Mouse (Mus musculus) hindbrain, embryonic 10.5 days (tissue): Measurements from ENCODE around the gene Timp3. TPM values are rescaled to one million over a fixed set of nuclear protein-coding genes. Genes with fewer than 3 reads are reported as not detected.
A peak's percentile ranks its signal among the peaks of the same experiment; 100 is the strongest.

Experiments used
- DNase-seq: peaks from one replicate; pipeline ENCODE4 v3.0.0-alpha.2; 2017; ENCODE audit warnings: low spot score
- H3K27ac ChIP-seq: fragments of 300-500 bp; sonication (generic); 2 replicates; pipeline ENCODE4 v1.5.1; 2016; ENCODE audit warnings: mild to moderate bottlenecking, moderate library complexity
- H3K27me3 ChIP-seq: fragments of 300-500 bp; sonication (generic); 2 replicates; pipeline ENCODE4 v1.6.1; 2016; ENCODE audit warnings: mild to moderate bottlenecking; ENCODE audit not compliant: poor library complexity, insufficient read depth, severe bottlenecking
- H3K36me3 ChIP-seq: fragments of 300-500 bp; sonication (generic); 2 replicates; pipeline ENCODE4 v1.6.1; 2016; ENCODE audit warnings: mild to moderate bottlenecking, moderate library complexity
- H3K4me1 ChIP-seq: fragments of 300-500 bp; sonication (generic); replicated peaks from 2 replicates; pipeline ENCODE4 v1.6.1; 2016; ENCODE audit warnings: mild to moderate bottlenecking
- H3K4me3 ChIP-seq: fragments of 300-500 bp; sonication (generic); 2 replicates; pipeline ENCODE4 v1.5.1; 2016; ENCODE audit warnings: mild to moderate bottlenecking, moderate library complexity
- H3K9me3 ChIP-seq: fragments of 300-500 bp; sonication (generic); 2 replicates; pipeline ENCODE4 v1.6.1; 2016; ENCODE audit warnings: mild to moderate bottlenecking, moderate library complexity
- WGBS: fragments of 180-500 bp; shearing (Covaris S2); methylation state at CpG from one replicate; pipeline ENCODE4 v1.1.7; 2016; 5-methylcytosine and 5-hydroxymethylcytosine counted together
- polyA plus RNA-seq: library from polyadenylated mRNA; unstranded; fragments of >200 nt; fragmentation: Nextera tagmentation; extraction: Ambion mirVana; gene quantifications from 2 replicates; pipeline ENCODE4 v1.2.1, GENCODE M21; 2016

The Timp3 gene
- polyA plus RNA-seq, 1 experiment from 2014 or later: 24.8 TPM

DNA sequence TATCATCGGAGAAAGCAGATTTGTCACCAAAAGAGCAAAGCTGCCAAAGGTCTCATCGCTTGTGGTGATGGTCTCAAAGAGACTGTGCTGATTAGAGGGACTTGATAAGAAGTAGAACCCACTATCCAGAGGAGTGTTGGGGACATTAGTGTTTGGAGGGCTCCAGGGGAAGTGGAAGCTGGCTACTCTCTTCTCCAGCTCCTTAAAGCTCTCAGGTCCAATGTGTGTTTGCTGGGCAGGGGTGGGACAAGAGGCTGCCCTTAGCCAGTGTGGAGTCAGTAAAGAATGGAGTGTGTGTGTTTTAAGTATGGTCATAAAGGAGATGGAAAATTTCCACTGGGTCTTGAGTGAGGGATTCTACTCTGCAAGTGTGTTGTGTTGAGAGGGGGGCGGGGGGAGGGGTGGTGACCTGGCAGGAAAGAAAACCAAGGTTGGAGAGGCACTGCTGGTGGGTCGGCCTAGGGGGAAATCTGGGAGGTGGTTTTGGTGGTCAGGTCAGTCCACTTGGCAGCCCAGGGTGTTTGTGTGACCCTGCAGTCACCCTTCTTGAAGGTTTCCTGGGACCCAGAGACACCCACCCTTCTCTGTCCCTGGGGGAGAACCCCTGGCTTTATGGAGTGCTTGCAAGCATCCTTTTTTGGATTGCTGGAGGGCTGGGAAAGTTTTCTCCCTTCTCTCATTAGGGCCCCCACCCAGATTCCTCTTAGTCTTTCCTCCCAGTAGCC, 1.6 kb downstream of the Timp3 start:
- 24% methylated on average over 4 of the region's 4 CpGs for WGBS
- Histone ChIP-seq H3K36me3 (0 out of 2 replicates have a peak, but pooled peaks cover under 1% of the 10 kb centered on the region), H3K27me3 (peaks cover 47% of the 10 kb centered on the region), H3K27ac (peak overlapping the region; percentile 82), H3K9me3 (no peaks in the 10 kb centered on the region), H3K4me1 (peaks cover 52% of the 10 kb centered on the region), H3K4me3 (peak overlapping the region; percentile 71)
- no peak for DNase-seq

DNA sequence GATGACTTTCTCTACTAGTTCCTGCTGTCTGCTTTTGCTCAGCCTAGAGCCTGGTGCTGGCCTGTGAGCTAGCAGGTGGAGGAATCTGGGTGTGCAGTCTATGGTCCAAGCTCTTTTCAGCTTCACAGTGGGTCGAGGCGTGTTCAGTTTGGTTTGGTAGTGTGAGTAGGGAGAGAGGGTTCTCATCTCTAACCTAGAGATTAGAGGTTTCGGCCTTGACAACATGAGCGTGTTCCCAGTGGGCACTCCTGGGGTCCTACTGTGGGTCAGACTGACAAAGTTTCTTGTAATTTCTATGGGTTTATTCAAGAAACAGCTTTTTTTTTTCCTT, 2.1 kb downstream of the Timp3 start:
- Histone ChIP-seq H3K4me1 (peaks cover 52% of the 10 kb centered on the region), H3K9me3 (no peaks in the 10 kb centered on the region), H3K27me3 (peaks cover 42% of the 10 kb centered on the region), H3K27ac (peak overlapping the region; percentile 82; the same call in 1 of the 2 replicates), H3K4me3 (peak overlapping the region; percentile 71), H3K36me3 (0 out of 2 replicates have a peak, but pooled peaks cover 5% of the 10 kb centered on the region)
- no peak for DNase-seq
- 70% methylated on average over 4 of the region's 4 CpGs for WGBS

DNA sequence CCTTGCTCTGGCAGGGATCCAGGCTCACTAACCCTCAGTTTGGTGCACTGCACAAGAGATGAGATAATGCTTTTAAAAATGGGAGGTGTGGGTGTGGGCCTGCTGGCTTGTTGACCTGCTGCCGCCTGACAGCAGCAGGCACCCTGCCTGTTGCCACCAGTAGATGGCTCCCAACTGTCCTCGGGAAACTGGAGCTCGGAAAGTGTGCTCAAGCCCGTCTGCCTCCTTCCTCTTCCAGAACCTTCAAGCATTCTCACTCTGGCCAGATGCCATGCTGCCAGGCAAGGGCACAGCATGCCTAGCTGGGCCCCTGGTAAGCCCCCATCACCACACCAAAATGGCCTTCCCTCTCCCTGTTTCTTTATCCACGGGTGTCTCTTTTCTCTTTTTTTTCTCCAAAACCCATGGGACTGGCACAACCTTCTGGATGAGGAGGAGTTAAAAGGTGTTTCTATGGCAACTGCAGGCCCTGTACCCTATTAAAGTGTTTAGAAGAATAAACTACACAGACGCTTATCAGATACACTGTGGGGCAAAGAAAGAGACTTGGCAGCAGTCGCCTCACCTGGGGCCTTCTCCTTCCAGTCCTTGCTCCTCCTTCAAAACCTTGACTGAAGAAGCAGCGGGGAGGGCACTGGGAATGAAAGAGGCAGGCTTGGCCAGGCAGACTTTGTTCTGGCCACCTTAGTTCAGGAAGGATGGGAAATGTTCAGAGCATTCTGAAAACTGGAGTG, 2.8 kb downstream of the Timp3 start:
- Histone ChIP-seq H3K27me3 (peaks cover 36% of the 10 kb centered on the region), H3K4me3 (peak overlapping the region; percentile 71), H3K27ac (no peak overlapping the region), H3K9me3 (no peaks in the 10 kb centered on the region), H3K4me1 (peaks cover 52% of the 10 kb centered on the region), H3K36me3 (peaks cover 12% of the 10 kb centered on the region; the same call in 1 of the 2 replicates)
- DNase-seq: peak; percentile 63
- WGBS: 26% methylated on average over 8 of the region's 8 CpGs

DNA sequence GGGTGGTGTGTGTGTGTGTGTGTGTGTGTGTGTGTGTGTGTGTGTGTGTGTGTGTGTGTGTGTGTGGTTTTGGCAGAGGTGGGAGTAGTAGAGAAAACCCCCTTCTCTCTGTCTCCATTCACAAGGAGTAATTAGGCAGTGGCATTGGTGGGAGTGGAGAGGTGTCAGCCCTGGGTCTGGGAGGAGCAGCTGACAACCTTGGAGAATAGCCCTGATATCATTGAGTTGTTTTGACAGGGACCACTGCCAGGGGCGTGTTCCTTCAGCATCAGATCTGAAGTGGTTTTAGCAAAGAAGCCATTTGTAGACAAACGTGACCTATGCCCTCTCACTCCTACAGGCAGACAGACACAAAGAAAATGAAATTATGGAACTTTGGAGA, 3.3 kb downstream of the Timp3 start:
- WGBS: 52% methylated on average over 2 of the region's 2 CpGs
- H3K36me3 ChIP-seq: peaks cover 13% of the 10 kb centered on the region; the same call in 1 of the 2 replicates
- no peak overlapping the region for H3K4me3 ChIP-seq
- H3K27ac ChIP-seq: no peak overlapping the region
- DNase-seq: no peak
- H3K4me1 ChIP-seq: peaks cover 52% of the 10 kb centered on the region
- H3K27me3 ChIP-seq: peaks cover 30% of the 10 kb centered on the region
- no peaks in the 10 kb centered on the region for H3K9me3 ChIP-seq

DNA sequence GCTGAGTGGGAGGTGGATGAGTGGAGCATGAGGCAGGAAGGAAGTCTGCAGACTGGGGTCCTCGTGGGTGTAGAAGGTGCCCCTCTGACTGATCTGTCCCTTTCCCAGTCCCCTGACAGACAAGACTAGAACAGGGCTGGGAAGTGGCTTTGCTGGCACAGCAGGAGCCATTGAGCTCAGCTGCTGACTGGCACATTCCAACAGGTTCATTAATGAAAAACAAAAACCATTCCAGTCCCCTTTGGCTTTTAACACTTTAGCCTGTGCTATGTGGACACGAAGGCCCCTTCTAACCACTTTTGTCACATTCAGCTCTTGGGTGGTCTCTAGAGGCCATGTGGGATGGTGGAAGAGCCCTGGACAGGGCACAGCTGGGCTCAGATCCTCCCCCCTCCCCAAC, 4.4 kb downstream of the Timp3 start:
- peaks cover 19% of the 10 kb centered on the region for H3K27me3 ChIP-seq
- no peaks in the 10 kb centered on the region for H3K9me3 ChIP-seq
- no peak for DNase-seq
- peaks cover 13% of the 10 kb centered on the region; the same call in 1 of the 2 replicates for H3K36me3 ChIP-seq
- peaks cover 52% of the 10 kb centered on the region for H3K4me1 ChIP-seq
- no peak overlapping the region for H3K4me3 ChIP-seq
- 0% methylated on average over 2 of the region's 2 CpGs for WGBS
- H3K27ac ChIP-seq: no peak overlapping the region

DNA sequence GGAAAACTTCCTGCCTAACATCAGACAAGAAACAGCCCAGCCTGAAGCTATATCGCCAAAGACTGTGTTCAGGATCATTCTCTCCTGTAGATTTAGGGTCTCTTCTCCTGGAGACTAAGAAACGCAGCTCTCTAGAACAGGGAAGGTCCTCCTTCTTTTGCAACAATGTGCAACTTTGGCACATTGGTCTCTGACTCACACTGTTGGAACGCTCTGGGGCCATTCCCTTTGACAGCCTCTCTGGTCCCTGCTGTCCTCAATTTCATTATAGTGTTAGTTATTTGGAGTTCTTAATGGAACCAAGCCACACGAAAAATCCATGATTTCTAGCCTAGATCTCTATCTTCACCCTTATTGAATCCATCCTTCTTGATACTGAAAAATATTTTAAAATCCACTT, 7.1 kb downstream of the Timp3 start:
- Histone ChIP-seq H3K9me3 (no peaks in the 10 kb centered on the region), H3K4me3 (no peak overlapping the region), H3K4me1 (peaks cover 25% of the 10 kb centered on the region), H3K27ac (no peak overlapping the region), H3K27me3 (peaks cover 4% of the 10 kb centered on the region), H3K36me3 (peaks cover 13% of the 10 kb centered on the region; the same call in 1 of the 2 replicates)
- WGBS: 89% methylated on average over 4 of the region's 4 CpGs
- no peak for DNase-seq

DNA sequence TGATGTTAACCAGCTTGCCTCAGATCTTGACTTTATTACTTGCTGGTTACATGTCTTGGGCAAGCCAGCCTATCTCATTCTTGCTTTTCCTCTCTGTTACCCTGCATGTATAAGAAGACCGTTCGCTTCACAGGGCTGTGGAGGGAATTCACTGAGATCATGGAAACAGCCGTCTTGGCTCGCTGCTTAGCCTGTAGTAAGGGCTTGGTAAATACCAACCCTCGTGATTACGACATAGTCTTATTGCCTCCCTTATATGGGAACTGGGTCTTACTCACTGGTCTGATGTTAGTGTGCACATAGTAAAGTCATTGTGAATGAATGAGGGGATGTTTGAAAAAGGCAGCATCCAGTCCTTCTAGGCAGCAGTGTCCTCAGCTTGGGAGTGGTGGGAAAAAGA, 10.4 kb downstream of the Timp3 start:
- H3K27ac ChIP-seq: no peak overlapping the region
- H3K4me1 ChIP-seq: peaks cover 6% of the 10 kb centered on the region; the same call in 1 of the 2 replicates
- H3K9me3 ChIP-seq: no peaks in the 10 kb centered on the region
- DNase-seq: no peak
- no peaks in the 10 kb centered on the region for H3K27me3 ChIP-seq
- 88% methylated on average over 6 of the region's 6 CpGs for WGBS
- H3K4me3 ChIP-seq: no peak overlapping the region
- H3K36me3 ChIP-seq: peaks cover 13% of the 10 kb centered on the region; the same call in 1 of the 2 replicates

DNA sequence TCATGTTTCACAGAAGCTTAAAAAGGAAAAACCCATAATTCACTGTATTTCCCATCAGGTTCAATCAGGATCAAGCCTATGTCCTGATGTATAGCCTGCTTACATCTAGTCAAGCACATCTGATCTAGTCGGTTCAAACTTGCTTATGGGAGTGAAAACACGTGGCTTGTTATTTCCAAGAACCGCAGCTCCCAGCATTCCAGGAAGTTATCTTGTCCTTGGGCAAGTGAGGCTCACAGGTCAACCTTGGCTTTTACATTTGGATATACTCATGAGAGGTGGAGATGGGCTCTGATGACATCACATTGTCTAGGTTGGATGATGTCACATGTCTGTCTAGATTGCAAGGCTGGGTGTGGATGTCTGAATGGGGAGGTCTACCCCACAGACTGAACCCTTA, 12.8 kb downstream of the Timp3 start:
- H3K27ac ChIP-seq: no peak overlapping the region
- WGBS: 91% methylated on average over 3 of the region's 3 CpGs
- no peak for DNase-seq
- no peak overlapping the region for H3K4me3 ChIP-seq
- H3K4me1 ChIP-seq: peaks cover 8% of the 10 kb centered on the region; the same call in 1 of the 2 replicates
- H3K36me3 ChIP-seq: peaks cover under 1% of the 10 kb centered on the region; the same call in 1 of the 2 replicates
- H3K9me3 ChIP-seq: no peaks in the 10 kb centered on the region
- no peaks in the 10 kb centered on the region for H3K27me3 ChIP-seq

DNA sequence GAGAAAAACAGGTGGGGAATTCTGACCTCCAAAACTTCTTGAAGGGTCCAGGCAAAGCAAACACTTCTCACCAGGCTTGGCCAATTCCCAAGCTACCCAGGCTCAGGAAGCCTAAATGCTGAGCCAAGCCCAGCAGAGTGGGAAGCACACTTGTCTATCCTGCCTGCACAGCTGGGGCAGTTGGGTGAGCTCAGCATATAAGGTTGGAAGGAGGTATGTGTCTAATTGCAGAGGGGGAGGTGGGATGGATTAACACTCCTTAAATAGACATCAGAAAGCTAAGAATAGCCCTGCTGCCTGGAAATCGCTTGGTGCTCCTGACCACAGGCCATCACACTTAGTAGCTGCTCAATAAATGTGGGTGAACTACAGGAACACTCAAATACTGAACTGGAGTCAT, 13.3 kb downstream of the Timp3 start:
- DNase-seq: no peak
- WGBS: 86% methylated on average over 1 of the region's 1 CpGs
- Histone ChIP-seq H3K9me3 (no peaks in the 10 kb centered on the region), H3K4me1 (peaks cover 11% of the 10 kb centered on the region), H3K27ac (no peak overlapping the region), H3K4me3 (no peak overlapping the region), H3K36me3 (no peaks in the 10 kb centered on the region; the same call in 1 of the 2 replicates), H3K27me3 (no peaks in the 10 kb centered on the region)

DNA sequence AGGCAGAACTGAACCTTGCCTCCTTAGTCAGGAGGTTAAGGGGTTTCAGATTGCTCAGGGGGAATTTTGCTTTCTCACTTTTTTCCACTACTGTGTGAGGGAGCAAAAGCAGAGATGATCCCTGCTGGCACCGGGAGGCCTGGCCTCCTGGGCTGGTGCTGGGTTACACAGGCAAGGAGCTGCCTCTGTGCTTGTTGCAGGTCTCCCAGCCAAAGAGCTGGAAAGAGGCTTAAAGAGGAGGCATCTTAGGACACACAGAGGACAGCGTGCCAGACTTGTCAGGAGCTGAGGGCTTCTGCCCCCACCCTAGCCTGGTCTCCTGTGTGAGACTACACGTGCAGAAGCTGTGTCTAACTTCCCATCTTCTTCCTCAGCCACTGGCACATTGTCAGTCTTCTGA, 15.3 kb downstream of the Timp3 start:
- Histone ChIP-seq H3K4me3 (no peak overlapping the region), H3K27me3 (no peaks in the 10 kb centered on the region), H3K36me3 (no peaks in the 10 kb centered on the region), H3K4me1 (peaks cover 26% of the 10 kb centered on the region), H3K9me3 (no peaks in the 10 kb centered on the region), H3K27ac (no peak overlapping the region)
- 73% methylated on average over 3 of the region's 3 CpGs for WGBS
- DNase-seq: no peak

DNA sequence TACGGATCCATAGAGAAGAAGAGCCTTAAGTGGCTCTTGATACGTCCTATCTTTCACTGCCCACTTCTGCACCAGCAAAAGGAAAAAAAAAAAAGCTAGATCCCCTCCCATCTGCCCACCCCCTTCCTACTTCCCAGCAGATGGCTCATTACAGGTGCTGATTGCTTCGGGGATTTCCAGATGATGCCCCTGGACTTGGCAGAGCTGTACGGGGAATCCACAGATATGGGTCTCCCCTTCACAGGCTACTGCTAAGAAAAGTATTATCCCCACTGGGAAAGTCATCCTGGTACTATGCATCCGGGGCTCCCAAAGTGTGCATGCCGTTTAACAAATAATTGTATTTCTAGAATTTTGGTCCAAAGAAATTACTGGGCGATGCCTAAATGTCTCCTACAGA, 17.5 kb downstream of the Timp3 start:
- Histone ChIP-seq H3K4me3 (no peak overlapping the region), H3K36me3 (no peaks in the 10 kb centered on the region), H3K9me3 (no peaks in the 10 kb centered on the region), H3K27ac (no peak overlapping the region), H3K27me3 (peaks cover 4% of the 10 kb centered on the region; the same call in 1 of the 2 replicates), H3K4me1 (peaks cover 35% of the 10 kb centered on the region)
- whole genome bisulfite sequencing: 87% methylated on average over 7 of the region's 7 CpGs
- DNase-seq: no peak

DNA sequence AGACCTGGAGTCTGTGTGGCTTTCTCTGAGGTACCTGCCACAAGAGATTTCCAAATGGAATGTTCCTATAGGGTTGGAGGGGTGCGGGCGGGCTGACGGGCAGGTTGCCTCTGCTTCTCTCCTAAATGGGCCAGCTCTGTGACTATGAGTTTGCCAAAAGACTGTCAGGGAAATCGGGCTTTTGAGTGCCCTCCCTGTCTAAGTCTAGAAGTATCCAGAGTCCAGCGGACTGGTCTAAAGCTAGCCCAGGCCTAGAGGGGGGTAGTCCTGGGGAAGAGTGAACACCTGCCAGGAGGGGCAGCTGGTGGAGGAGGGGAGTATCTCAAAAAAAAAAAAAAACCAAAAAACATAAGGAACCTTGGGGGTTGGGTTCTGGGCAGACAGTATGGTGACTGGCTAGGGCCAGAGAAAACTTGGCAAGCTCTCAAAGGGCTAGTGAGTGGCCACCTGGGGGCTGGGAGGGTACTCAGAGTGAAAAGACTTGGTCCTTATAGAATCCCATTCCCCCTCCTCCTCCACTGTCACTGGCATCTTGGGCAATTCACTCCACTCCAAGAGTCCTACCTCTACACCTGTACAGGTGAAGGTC, 18.5 kb downstream of the Timp3 start:
- no peak overlapping the region for H3K4me3 ChIP-seq
- H3K36me3 ChIP-seq: no peaks in the 10 kb centered on the region
- no peak for DNase-seq
- WGBS: 72% methylated on average over 5 of the region's 5 CpGs
- no peaks in the 10 kb centered on the region for H3K9me3 ChIP-seq
- no peak overlapping the region for H3K27ac ChIP-seq
- peaks cover 39% of the 10 kb centered on the region for H3K4me1 ChIP-seq
- peaks cover 4% of the 10 kb centered on the region; the same call in 1 of the 2 replicates for H3K27me3 ChIP-seq

DNA sequence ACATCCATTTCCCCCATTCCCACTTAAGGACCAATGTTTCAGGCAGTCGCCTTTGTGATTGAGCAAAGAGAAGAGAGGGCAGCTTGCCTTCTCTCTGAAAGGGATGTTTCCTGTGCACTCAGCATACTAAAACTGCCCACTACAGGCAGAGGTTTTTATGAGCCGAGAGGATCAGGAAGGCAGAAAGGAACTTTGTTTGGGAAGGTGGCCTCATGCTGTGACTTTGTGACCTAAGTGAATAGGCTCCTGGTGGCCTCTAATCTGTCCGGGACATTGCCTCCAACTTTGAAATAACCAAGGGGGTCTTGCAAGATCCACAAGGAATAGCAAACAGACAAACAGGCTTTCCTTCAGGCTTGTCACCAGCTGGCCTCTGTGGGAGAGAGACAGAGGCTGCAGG, 19.4 kb downstream of the Timp3 start:
- no peaks in the 10 kb centered on the region for H3K36me3 ChIP-seq
- 11% methylated on average over 3 of the region's 3 CpGs for WGBS
- H3K4me3 ChIP-seq: no peak overlapping the region
- DNase-seq: no peak
- H3K4me1 ChIP-seq: peaks cover 42% of the 10 kb centered on the region
- H3K27me3 ChIP-seq: peaks cover 4% of the 10 kb centered on the region; the same call in 1 of the 2 replicates
- no peaks in the 10 kb centered on the region for H3K9me3 ChIP-seq
- H3K27ac ChIP-seq: no peak overlapping the region
